Mouse (Mus musculus): ENCODE measurements at regions not wholly inside any gene's neighbourhood (a gene's known extent, or its start where the extent isn't known, plus 50 kb on each side); places are given as distances from the start of the nearest gene placed in this dataset.

GRCm38 (mm10) chr7:74690706-74691105 is 136.1 kb upstream of the Slco3a1 start:
- no peak for TF ChIP-seq CTCF (conservative IDR thresholded peaks at IDR 0.05; ENCODE audit: insufficient read depth, insufficient read length, low read depth, low read length)
- no peak for TF ChIP-seq POLR2A (IDR thresholded peaks at IDR 0.05; ENCODE audit: low read depth, low read length)

All from kidney, adult 2 months (tissue).